Mouse (Mus musculus) CD4-positive, CD25-positive, alpha-beta regulatory T cell, adult 9 weeks (primary cell): ENCODE results near the gene Lrwd1. TPM values are rescaled to one million over a fixed set of nuclear protein-coding genes. Genes with fewer than 3 reads are reported as not detected.

Source experiments
- polyA plus RNA-seq: library from polyadenylated mRNA; unstranded; fragments of 100-300 nt; shearing (Covaris generic); gene quantifications from one replicate; pipeline ENCODE4 v1.2.1, GENCODE M21; 2017

The Lrwd1 gene
- polyA plus RNA-seq, result 61.8 TPM

GRCm38 (mm10) chr5:136135571-136136291, at the start of gene Lrwd1, which contains the start of gene Alkbh4:
TSS of gene Lrwd1 (minus strand) at chr5:136136074.
TSS of gene Alkbh4 (plus strand) at chr5:136136146.

GRCm38 (mm10) chr5:136170512-136171362, 34.9 kb upstream of the Lrwd1 start, which contains the start of gene Orai2:
TSS of gene Orai2 (minus strand) at chr5:136170713.

DNA sequence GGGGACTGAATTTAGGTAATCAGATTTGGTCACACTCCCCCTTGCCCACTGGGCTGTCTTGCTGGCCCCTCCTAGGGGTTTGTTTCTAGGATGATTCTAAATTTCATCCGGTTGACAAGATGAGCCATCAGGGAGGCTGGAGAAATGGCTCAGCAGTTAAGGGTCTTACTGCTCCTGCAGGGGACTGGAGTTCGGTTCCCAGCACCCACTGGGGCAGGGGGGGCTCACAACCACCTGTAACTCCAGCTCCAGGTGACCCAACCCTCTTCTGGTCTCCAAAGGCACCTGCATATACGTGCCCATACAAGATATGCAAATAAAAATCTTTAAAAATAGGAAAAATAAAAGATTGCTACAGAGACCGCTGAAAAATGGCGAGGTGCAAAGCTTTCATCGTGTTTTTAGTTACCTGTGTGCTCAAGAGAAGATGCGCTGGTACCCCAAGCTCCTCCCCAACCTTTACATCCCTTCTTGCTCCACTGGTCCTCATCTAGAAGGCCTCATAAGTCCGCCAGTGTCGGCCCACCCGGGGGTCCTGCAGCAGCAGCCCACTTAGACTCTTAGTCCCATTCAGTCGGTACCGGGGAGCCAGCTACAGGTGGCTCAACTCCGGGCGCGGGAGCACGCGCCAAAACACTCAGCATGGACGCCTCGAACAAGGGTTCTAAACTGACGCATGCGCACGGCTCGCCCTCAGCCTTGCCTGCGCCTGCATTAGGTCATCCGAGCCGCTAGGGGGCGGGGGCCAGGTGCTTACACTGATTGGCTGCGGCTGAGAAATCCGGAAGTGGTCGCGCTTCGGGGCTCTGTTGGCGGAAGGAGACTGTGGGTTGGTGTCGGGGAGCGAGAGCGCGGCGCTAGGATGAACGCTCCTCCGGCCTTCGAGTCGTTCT, 19.7 kb downstream of the Lrwd1 start, which contains the start of gene Polr2j:
TSS of gene Polr2j (plus strand) at position 741 of the 893 bp plus-strand sequence.

GRCm38 (mm10) chr5:136083669-136084107, 52.2 kb downstream of the Lrwd1 start, which contains the start of gene Rasa4:
TSS of gene Rasa4 (plus strand) at chr5:136083916.

Other genes with a start within 250 kb of the Lrwd1 start
- gene Hspb1, start 248.2 kb downstream of the Lrwd1 start, polyA plus RNA-seq, result 0.62 TPM
- 72.4 TPM for gene Ywhag, start 201.5 kb downstream of the Lrwd1 start, polyA plus RNA-seq
- gene Ssc4d, start 161.5 kb downstream of the Lrwd1 start, polyA plus RNA-seq, result 1.7 TPM
- gene Zp3, start 156.0 kb downstream of the Lrwd1 start, polyA plus RNA-seq, result not detected
- 26.3 TPM for gene Dtx2, start 141.3 kb downstream of the Lrwd1 start, polyA plus RNA-seq
- not detected for gene Upk3b, start 97.6 kb downstream of the Lrwd1 start, polyA plus RNA-seq
- gene Upk3bl, start 81.6 kb downstream of the Lrwd1 start, polyA plus RNA-seq, result not detected
- gene Rasa4, start 52.2 kb downstream of the Lrwd1 start, polyA plus RNA-seq, result 2.1 TPM
- 191 TPM for gene Polr2j, start 19.4 kb downstream of the Lrwd1 start, polyA plus RNA-seq
- gene Alkbh4, start 72 bp upstream of the Lrwd1 start, polyA plus RNA-seq, result 79.4 TPM
- 83.1 TPM for gene Orai2, start 34.6 kb upstream of the Lrwd1 start, polyA plus RNA-seq
- gene Prkrip1, start 62.9 kb upstream of the Lrwd1 start, polyA plus RNA-seq, result 52.9 TPM
- gene Sh2b2, start 110.5 kb upstream of the Lrwd1 start, polyA plus RNA-seq, result not detected